Mouse (Mus musculus) forebrain, embryonic 12.5 days (tissue): ENCODE results near the gene Lce1j. TPM values are rescaled to one million over a fixed set of nuclear protein-coding genes. Genes with fewer than 3 reads are reported as not detected.
"Not testable (repeated sequence)": the region's sequence is repeated elsewhere in the genome, so short reads cannot be mapped to it uniquely, and the experiment has no call there.

ENCODE experiments used
- ATAC-seq: fragments of 200-750 bp; cut with Nextera tagmentation; 2 replicates; pipeline ENCODE4 v1.8.0; 2017; ENCODE audit warnings: moderate TSS enrichment; ENCODE audit not compliant: low FRiP score
- H3K27ac ChIP-seq: fragments of 300-500 bp; sonication (generic); 2 replicates; pipeline ENCODE4 v1.5.1; 2016; ENCODE audit warnings: mild to moderate bottlenecking
- H3K27me3 ChIP-seq: fragments of 300-500 bp; sonication (generic); 2 replicates; pipeline ENCODE4 v1.6.1; 2016; ENCODE audit warnings: mild to moderate bottlenecking
- H3K36me3 ChIP-seq: fragments of 300-500 bp; sonication (generic); replicated peaks from 2 replicates; pipeline ENCODE4 v1.6.1; 2016; ENCODE audit warnings: mild to moderate bottlenecking
- H3K4me1 ChIP-seq: fragments of 300-500 bp; sonication (generic); 2 replicates; pipeline ENCODE4 v1.6.1; 2016
- H3K4me2 ChIP-seq: fragments of 300-500 bp; sonication (generic); 2 replicates; pipeline ENCODE4 v1.6.1; 2016; ENCODE audit warnings: mild to moderate bottlenecking, moderate library complexity
- H3K4me3 ChIP-seq: fragments of 300-500 bp; sonication (generic); replicated peaks from 2 replicates; pipeline ENCODE4 v1.5.1; 2016; ENCODE audit warnings: mild to moderate bottlenecking
- H3K9ac ChIP-seq: fragments of 300-500 bp; sonication (generic); 2 replicates; pipeline ENCODE4 v1.6.1; 2016; ENCODE audit warnings: mild to moderate bottlenecking
- H3K9me3 ChIP-seq: fragments of 300-500 bp; sonication (generic); 2 replicates; pipeline ENCODE4 v1.6.1; 2016
- WGBS: fragments of 180-500 bp; shearing (Covaris S2); methylation state at CpG from one replicate; pipeline ENCODE4 v1.1.7; 2016; 5-methylcytosine and 5-hydroxymethylcytosine counted together
- polyA plus RNA-seq: library from polyadenylated mRNA; unstranded; fragments of >200 nt; fragmentation: Nextera tagmentation; extraction: Ambion mirVana; gene quantifications from 2 replicates; pipeline ENCODE4 v1.2.1, GENCODE M21; 2016

Gene Lce1j
- polyA plus RNA-seq = not detected in 2 replicates

DNA sequence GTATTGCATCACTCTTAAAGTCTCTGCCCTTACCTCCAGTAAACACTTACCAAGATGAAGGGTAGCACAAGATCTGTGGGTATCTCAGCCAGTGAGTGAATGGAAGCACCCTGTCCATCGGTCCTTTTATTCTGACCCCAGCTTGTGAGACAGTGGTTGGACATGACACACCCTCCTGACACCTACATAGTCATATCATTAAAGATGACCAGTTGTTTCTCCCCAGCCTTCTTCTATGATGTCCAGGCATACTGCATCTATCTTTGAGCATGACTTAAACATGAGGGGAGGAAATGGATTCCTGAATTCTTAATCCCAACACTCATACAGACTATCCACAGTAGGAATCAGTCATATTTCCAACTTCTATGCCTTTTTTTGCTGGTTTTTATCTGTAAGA lies at the start of gene Lce1j:
Gene Lce1j (minus strand): TSS at position 101 of the 400 bp plus-strand sequence.
- H3K36me3 ChIP-seq = no peaks in the 10 kb centered on the region
- WGBS = 89% methylated on average over 1 of the region's 1 CpGs
- H3K27me3 ChIP-seq = no peaks in the 10 kb centered on the region
- no peak within 1 kb of the TSS for H3K27ac ChIP-seq
- H3K9me3 ChIP-seq = no peaks in the 10 kb centered on the region
- H3K4me3 ChIP-seq = no peak within 1 kb of the TSS
- no peaks in the 10 kb centered on the region for H3K4me1 ChIP-seq
- no peak within 1 kb of the TSS for H3K9ac ChIP-seq
- H3K4me2 ChIP-seq = no peak within 1 kb of the TSS
- ATAC-seq = no peak

- no peaks in the 10 kb centered on the region for H3K36me3 ChIP-seq
- H3K9ac ChIP-seq = no peak within 1 kb of the TSS
- ATAC-seq = no peak
- H3K9me3 ChIP-seq = no peaks in the 10 kb centered on the region
- WGBS = 47% methylated on average over 1 of the region's 1 CpGs
- H3K4me2 ChIP-seq = no peak within 1 kb of the TSS
- no peaks in the 10 kb centered on the region for H3K4me1 ChIP-seq
- no peaks in the 10 kb centered on the region for H3K27me3 ChIP-seq
- H3K27ac ChIP-seq = no peak within 1 kb of the TSS
- H3K4me3 ChIP-seq = no peak within 1 kb of the TSS
These were observed 36.8 kb upstream of the Lce1j start, which contains the start of gene Kprp for GRCm38 (mm10) chr3:92827108-92827507. Gene Kprp, minus strand, starts transcription at chr3:92827247.

DNA sequence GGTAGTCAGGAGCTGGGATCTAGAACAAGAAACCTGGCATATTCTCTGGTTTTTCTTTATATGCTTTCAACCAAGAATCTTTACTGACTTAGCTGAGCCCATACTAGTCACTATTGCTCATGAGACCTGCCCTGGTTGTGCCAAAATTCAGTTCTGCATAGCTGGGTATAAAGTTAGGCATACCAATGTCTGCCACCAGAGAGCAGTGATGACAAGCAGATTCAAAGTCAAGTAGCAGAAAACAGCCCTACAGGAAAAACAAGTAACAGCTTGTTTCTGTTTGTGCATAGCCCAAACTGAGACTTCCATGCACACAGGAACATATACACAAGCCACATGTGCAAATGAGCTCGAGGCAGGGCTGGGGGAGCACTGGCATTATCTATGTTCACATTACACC lies 35.5 kb upstream of the Lce1j start:
- Histone ChIP-seq H3K27me3 (no peaks in the 10 kb centered on the region), H3K4me1 (no peaks in the 10 kb centered on the region), H3K27ac (no peak overlapping the region), H3K4me2 (no peak overlapping the region), H3K4me3 (no peak overlapping the region), H3K36me3 (no peaks in the 10 kb centered on the region), H3K9me3 (no peaks in the 10 kb centered on the region), H3K9ac (no peak overlapping the region)
- ATAC-seq = no peak
- WGBS = 34% methylated on average over 1 of the region's 1 CpGs

GRCm38 (mm10) chr3:92816036-92816435 lies 25.7 kb upstream of the Lce1j start:
- WGBS = 88% methylated on average over 2 of the region's 2 CpGs

GRCm38 (mm10) chr3:92815581-92815980 lies 25.3 kb upstream of the Lce1j start:
- 92% methylated on average over 3 of the region's 3 CpGs for WGBS

More at GRCm38 (mm10) chr3:92816036-92816435, 25.7 kb upstream of the Lce1j start:
- not testable (repeated sequence) for H3K9ac ChIP-seq, H3K27me3 ChIP-seq, H3K9me3 ChIP-seq, H3K4me2 ChIP-seq, H3K27ac ChIP-seq, H3K36me3 ChIP-seq, H3K4me1 ChIP-seq, ATAC-seq, H3K4me3 ChIP-seq

GRCm38 (mm10) chr3:92807791-92808190 lies 17.5 kb upstream of the Lce1j start, which contains the start of gene Lce1k:
Gene Lce1k, minus strand, starts transcription at chr3:92807891.
- H3K4me2 ChIP-seq = no peak within 1 kb of the TSS
- no peak within 1 kb of the TSS for H3K4me3 ChIP-seq
- no peak for ATAC-seq
- H3K27ac ChIP-seq = no peak within 1 kb of the TSS
- no peaks in the 10 kb centered on the region for H3K36me3 ChIP-seq
- no peak within 1 kb of the TSS for H3K9ac ChIP-seq
- no peaks in the 10 kb centered on the region for H3K4me1 ChIP-seq
- no peaks in the 10 kb centered on the region for H3K9me3 ChIP-seq
- H3K27me3 ChIP-seq = no peaks in the 10 kb centered on the region

More at GRCm38 (mm10) chr3:92815581-92815980, 25.3 kb upstream of the Lce1j start:
- no peak overlapping the region for H3K27ac ChIP-seq
- no peak overlapping the region for H3K9ac ChIP-seq
- ATAC-seq = no peak
- no peaks in the 10 kb centered on the region for H3K27me3 ChIP-seq
- no peak overlapping the region for H3K4me3 ChIP-seq
- H3K9me3 ChIP-seq = no peaks in the 10 kb centered on the region
- no peaks in the 10 kb centered on the region for H3K4me1 ChIP-seq
- no peak overlapping the region for H3K4me2 ChIP-seq
- no peaks in the 10 kb centered on the region for H3K36me3 ChIP-seq

DNA sequence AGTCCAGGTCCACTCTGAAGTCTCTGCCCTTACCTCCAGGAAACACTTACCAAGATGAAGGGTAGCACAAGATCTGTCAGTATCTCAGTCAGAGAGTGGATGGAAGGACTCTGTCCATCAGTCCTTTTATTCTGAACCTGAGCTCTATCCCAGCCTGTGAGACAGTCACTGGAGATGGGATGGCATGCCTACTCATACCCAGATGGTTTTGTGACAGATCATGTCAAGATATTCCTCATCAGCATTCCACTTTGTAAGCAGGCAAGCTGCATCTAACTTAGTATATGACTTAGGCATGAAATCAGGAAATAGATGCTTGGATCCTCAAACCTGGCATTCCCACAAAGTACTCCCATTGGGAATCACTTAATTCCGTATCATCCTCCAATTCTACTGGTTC lies 11.5 kb downstream of the Lce1j start, which contains the start of gene Lce1i:
Gene Lce1i (minus strand): TSS at position 101 of the 400 bp plus-strand sequence.
- no peak for ATAC-seq
- no peak within 1 kb of the TSS for H3K4me3 ChIP-seq
- H3K27me3 ChIP-seq = no peaks in the 10 kb centered on the region
- H3K9me3 ChIP-seq = no peaks in the 10 kb centered on the region
- no peaks in the 10 kb centered on the region for H3K36me3 ChIP-seq
- H3K4me1 ChIP-seq = no peaks in the 10 kb centered on the region
- no peak within 1 kb of the TSS for H3K9ac ChIP-seq
- WGBS = 79% methylated on average over 1 of the region's 1 CpGs
- no peak within 1 kb of the TSS for H3K27ac ChIP-seq
- no peak within 1 kb of the TSS for H3K4me2 ChIP-seq

DNA sequence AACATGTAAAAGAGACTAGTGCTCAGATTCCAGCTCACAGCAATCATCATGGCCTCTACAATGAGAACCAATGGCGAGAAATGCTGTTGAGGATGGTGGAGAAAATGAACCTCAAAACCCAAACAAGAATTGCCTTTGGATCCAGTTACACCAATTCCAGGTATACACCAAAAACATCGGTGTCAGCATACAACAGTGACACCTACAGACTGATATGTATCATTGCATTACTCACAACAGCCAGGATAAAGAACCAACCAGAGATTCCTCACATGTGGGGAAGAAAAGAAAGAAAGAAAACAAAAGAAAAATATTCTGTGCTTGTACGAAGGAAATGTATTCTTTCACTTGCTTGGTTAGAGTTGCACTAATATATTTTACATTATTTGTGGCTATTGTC lies 18.7 kb downstream of the Lce1j start:
- no peak overlapping the region for H3K4me3 ChIP-seq
- no peak overlapping the region for H3K4me2 ChIP-seq
- H3K4me1 ChIP-seq = no peaks in the 10 kb centered on the region
- H3K27me3 ChIP-seq = no peaks in the 10 kb centered on the region
- no peaks in the 10 kb centered on the region for H3K9me3 ChIP-seq
- WGBS = 31% methylated on average over 3 of the region's 3 CpGs
- H3K27ac ChIP-seq = no peak overlapping the region
- ATAC-seq = no peak
- H3K9ac ChIP-seq = no peak overlapping the region
- no peaks in the 10 kb centered on the region for H3K36me3 ChIP-seq

GRCm38 (mm10) chr3:92764965-92765364 lies 25.3 kb downstream of the Lce1j start, which contains the start of gene Lce1h:
Gene Lce1h, minus strand, starts transcription at chr3:92765065.
- Histone ChIP-seq H3K9me3 (no peaks in the 10 kb centered on the region), H3K36me3 (no peaks in the 10 kb centered on the region), H3K4me1 (no peaks in the 10 kb centered on the region), H3K27me3 (no peaks in the 10 kb centered on the region), H3K27ac (no peak within 1 kb of the TSS), H3K4me2 (no peak within 1 kb of the TSS), H3K9ac (no peak within 1 kb of the TSS), H3K4me3 (no peak within 1 kb of the TSS)
- WGBS = 94% methylated on average over 1 of the region's 1 CpGs
- no peak for ATAC-seq

GRCm38 (mm10) chr3:92753197-92753596 lies 37.1 kb downstream of the Lce1j start:
- Histone ChIP-seq H3K4me3 (no peak overlapping the region), H3K9ac (no peak overlapping the region)

GRCm38 (mm10) chr3:92752238-92752637 lies 38.1 kb downstream of the Lce1j start, which contains the start of gene Lce1g:
Gene Lce1g, minus strand, starts transcription at chr3:92752338.
- no peak for ATAC-seq
- 92% methylated on average over 1 of the region's 1 CpGs for WGBS
- Histone ChIP-seq H3K27me3 (no peaks in the 10 kb centered on the region), H3K4me2 (no peak within 1 kb of the TSS), H3K4me1 (no peaks in the 10 kb centered on the region), H3K36me3 (no peaks in the 10 kb centered on the region), H3K27ac (no peak within 1 kb of the TSS), H3K4me3 (no peak within 1 kb of the TSS), H3K9ac (no peak within 1 kb of the TSS), H3K9me3 (no peaks in the 10 kb centered on the region)

More at GRCm38 (mm10) chr3:92753197-92753596, 37.1 kb downstream of the Lce1j start:
- Histone ChIP-seq H3K4me2 (no peak overlapping the region), H3K9me3 (no peaks in the 10 kb centered on the region), H3K27ac (no peak overlapping the region), H3K27me3 (no peaks in the 10 kb centered on the region), H3K4me1 (no peaks in the 10 kb centered on the region), H3K36me3 (no peaks in the 10 kb centered on the region)
- ATAC-seq = no peak
- WGBS = 43% methylated on average over 3 of the region's 3 CpGs

DNA sequence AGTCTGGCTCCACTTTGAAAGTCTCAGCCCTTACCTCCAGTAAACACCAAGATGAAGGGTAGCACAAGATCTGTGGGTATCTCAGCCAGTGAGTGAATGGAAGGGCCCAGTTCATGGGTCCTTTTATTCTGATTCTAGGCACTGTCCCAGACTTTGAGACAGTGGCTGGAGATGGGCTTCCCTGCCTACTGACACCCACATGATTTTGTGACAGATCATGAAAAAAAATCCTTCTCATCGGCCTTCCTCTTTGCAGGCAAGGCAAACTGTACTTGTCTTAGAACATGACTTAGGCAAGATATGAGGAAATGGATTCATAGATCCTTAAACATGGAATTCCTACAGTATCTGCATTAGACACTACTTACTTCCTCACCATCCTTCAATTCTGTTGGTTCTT lies 51.3 kb downstream of the Lce1j start, which contains the start of gene Gm38119:
Gene Gm38119 (minus strand): TSS at position 101 of the 400 bp plus-strand sequence.
- no peak within 1 kb of the TSS for H3K4me2 ChIP-seq
- H3K27ac ChIP-seq = no peak within 1 kb of the TSS
- no peaks in the 10 kb centered on the region for H3K9me3 ChIP-seq
- WGBS = 67% methylated on average over 1 of the region's 1 CpGs
- H3K9ac ChIP-seq = no peak within 1 kb of the TSS
- no peaks in the 10 kb centered on the region for H3K4me1 ChIP-seq
- no peak for ATAC-seq
- no peak within 1 kb of the TSS for H3K4me3 ChIP-seq
- no peaks in the 10 kb centered on the region for H3K36me3 ChIP-seq
- no peaks in the 10 kb centered on the region for H3K27me3 ChIP-seq
